Mouse (Mus musculus) urinary bladder, postnatal 10 days (tissue): ENCODE data around the gene Pde4dip.
A peak's percentile ranks its signal among the peaks of the same experiment; 100 is the strongest.

ENCODE experiments used
- DNase-seq: peaks from one replicate; pipeline ENCODE4 v3.0.0; 2022; ENCODE audit warnings: low spot score

Pde4dip gene

GRCm38 (mm10) chr3:97888168-97888901, at the start of gene Pde4dip:
TSS of gene Pde4dip (minus strand) at chr3:97888707.
- no peak for DNase-seq

- no peak for DNase-seq
Measured at GRCm38 (mm10) chr3:97937945-97938266, 49.4 kb upstream of the Pde4dip start.

- DNase-seq, result no peak
Measured at GRCm38 (mm10) chr3:97937068-97937944, 48.8 kb upstream of the Pde4dip start.

- DNase-seq, result no peak
Measured at GRCm38 (mm10) chr3:97934331-97935300, 46.1 kb upstream of the Pde4dip start.

- no peak for DNase-seq
Measured at GRCm38 (mm10) chr3:97933811-97934210, 45.3 kb upstream of the Pde4dip start.

- no peak for DNase-seq
Measured at GRCm38 (mm10) chr3:97933251-97933650, 44.7 kb upstream of the Pde4dip start.

- no peak for DNase-seq
Measured at GRCm38 (mm10) chr3:97932771-97933170, 44.3 kb upstream of the Pde4dip start.

GRCm38 (mm10) chr3:97932131-97932530, 43.6 kb upstream of the Pde4dip start:
- DNase-seq, result no peak

GRCm38 (mm10) chr3:97931310-97931885, 42.9 kb upstream of the Pde4dip start:
- no peak for DNase-seq

- no peak for DNase-seq
Measured at GRCm38 (mm10) chr3:97930787-97931158, 42.3 kb upstream of the Pde4dip start.

GRCm38 (mm10) chr3:97930141-97930786, 41.8 kb upstream of the Pde4dip start:
- no peak for DNase-seq

- DNase-seq, result peak; percentile 27
Measured at GRCm38 (mm10) chr3:97928968-97929858, 40.7 kb upstream of the Pde4dip start.

- DNase-seq, result no peak
Measured at GRCm38 (mm10) chr3:97927322-97927721, 38.8 kb upstream of the Pde4dip start.

GRCm38 (mm10) chr3:97925246-97925645, 36.7 kb upstream of the Pde4dip start:
- no peak for DNase-seq

GRCm38 (mm10) chr3:97918885-97919550, 30.5 kb upstream of the Pde4dip start:
- DNase-seq, result no peak

GRCm38 (mm10) chr3:97915081-97915480, 26.6 kb upstream of the Pde4dip start:
- DNase-seq, result no peak

- no peak for DNase-seq
Measured at GRCm38 (mm10) chr3:97911093-97911492, 22.6 kb upstream of the Pde4dip start.

GRCm38 (mm10) chr3:97909737-97910136, 21.2 kb upstream of the Pde4dip start:
- no peak for DNase-seq

- no peak for DNase-seq
Measured at GRCm38 (mm10) chr3:97901586-97901985, 13.1 kb upstream of the Pde4dip start.
